In genomic region chr5:98146895-98147294, GRCm38 (mm10) we compare ENCODE assay signal across 24 mouse cellular contexts. TPM values are rescaled to one million over a fixed set of nuclear protein-coding genes. Genes with fewer than 3 reads are reported as not detected.
DNase-seq lines count a peak whose midpoint lies in the region; ATAC-seq and TF ChIP-seq lines count a peak whose summit lies in the region.
"Had no signal": no experiment of that assay in that cellular context is flagged by ENCODE, and none has a peak within 500 bp of the region (broad histone marks: within the 10 kb centered on the region; RNA-seq: fewer than 3 reads in every experiment).

No protein-coding gene starts in this region.

- ATAC-seq in hematopoietic stem cell, adult 5-6 weeks (replicated peaks in 1 of 2; ENCODE audit: insufficient read depth in 1 of 2, low FRiP score in 2 of 2, low TSS enrichment in 1 of 2, low read depth in 1 of 2, poor library complexity in 2 of 2, severe bottlenecking in 2 of 2) = peak; percentile 95 to 98
- ATAC-seq in megakaryocyte progenitor cell, adult 5-6 weeks (replicated peaks; ENCODE audit: poor library complexity) = peak; percentile 97
- ATAC-seq in liver, embryonic 12.5 days = no peak
- ATAC-seq: activated CD4-positive, CD25-positive, alpha-beta regulatory T cell, adult 4 months; forebrain, embryonic 14.5 days had no signal

- H3K4me2 ChIP-seq in CH12.LX (ENCODE audit: insufficient read depth, low read depth, poor library complexity, severe bottlenecking) = no peak overlapping the region; the same call in 1 of the 2 replicates
- H3K4me2 ChIP-seq in liver, embryonic 12.5 days = no peak overlapping the region
- H3K4me2 ChIP-seq: heart, embryonic 12.5 days; hindbrain, embryonic 15.5 days had no signal

- DNase-seq in 3T3-L1 (ENCODE audit: low read depth, low spot score) (peak; percentile 3), CH12.LX (ENCODE audit: extremely low read depth) (no peak)
- no peak for DNase-seq in kidney, postnatal 36 days
- no peak for DNase-seq in ovary, adult 18-20 months (ENCODE audit: low spot score)
- no peak for DNase-seq in left cerebral cortex, postnatal 25 days (ENCODE audit: low spot score in 2 of 2)
- DNase-seq: adrenal gland, postnatal 25 days; cerebellum, adult 18-20 months; cerebellum, adult 9-11 months; cerebellum, postnatal 36 days; gastrocnemius, adult 2 months; gastrocnemius, postnatal 36 days; heart, adult 18-20 months had no signal

- H3K79me2 ChIP-seq in CH12.LX (replicated peaks; ENCODE audit: control insufficient read depth, extremely low read depth, insufficient read depth, poor library complexity, severe bottlenecking) = no peaks in the 10 kb centered on the region; the same call in 1 of the 2 replicates

- in situ Hi-C loops in CH12.LX (cut with MboI; ENCODE audit: low pct_ligation_motif_present, low pct_unique_long_range_greater_than_20kb, low sequenced_read_pairs) = no loop called here

- no peak overlapping the region for H3K4me3 ChIP-seq in CH12.LX (replicated peaks in 1 of 3; ENCODE audit: low read depth in 2 of 3, low read length in 2 of 3, poor library complexity in 1 of 3)
- H3K4me3 ChIP-seq in liver, embryonic 12.5 days = no peak overlapping the region
- H3K4me3 ChIP-seq: embryonic facial prominence, embryonic 10.5 days; erythroblast, embryonic 14.5 days; forebrain, embryonic 10.5 days; gastrocnemius, adult 2 months; heart, embryonic 12.5 days; hindbrain, embryonic 15.5 days had no signal

- no peak overlapping the region for H3K27ac ChIP-seq in CH12.LX (ENCODE audit: insufficient read depth, low read depth)
- no peak overlapping the region for H3K27ac ChIP-seq in liver, embryonic 12.5 days
- H3K27ac ChIP-seq: embryonic facial prominence, embryonic 10.5 days; forebrain, embryonic 10.5 days; gastrocnemius, adult 2 months; hindbrain, embryonic 15.5 days had no signal

- WGBS in liver, embryonic 12.5 days (ENCODE audit: insufficient replicate concordance) = 20% methylated on average over 3 of the region's 3 CpGs

- no peak for TF ChIP-seq CTCF in CH12.LX (conservative IDR thresholded peaks at IDR 0.05 in 1 of 2, IDR thresholded peaks at IDR 0.05 in 1 of 2; ENCODE audit: low read depth in 2 of 2, low read length in 2 of 2)

- peaks cover 4 to 32% of the 10 kb centered on the region in 2 experiments; a peak in 3 of 4 replicates for H3K4me1 ChIP-seq in CH12.LX (ENCODE audit: control insufficient read depth in 1 of 2, insufficient read depth in 2 of 2)
- no peaks in the 10 kb centered on the region for H3K4me1 ChIP-seq in liver, embryonic 12.5 days
- H3K4me1 ChIP-seq: embryonic facial prominence, embryonic 10.5 days; forebrain, embryonic 10.5 days; heart, embryonic 12.5 days; hindbrain, embryonic 15.5 days had no signal

- TF ChIP-seq RAD21 in CH12.LX (IDR thresholded peaks at IDR 0.05; ENCODE audit: low read depth, low read length) = no peak

- peak; percentile 28; the same call in 1 of the 2 replicates for TF ChIP-seq EP300 in CH12.LX (IDR thresholded peaks at IDR 0.05; ENCODE audit: low read length)

- intact Hi-C loops in left cerebral cortex, postnatal 25 days (cut with DNase I) = no loop called here

- H3K27me3 ChIP-seq in CH12.LX (replicated peaks) = no peaks in the 10 kb centered on the region
- no peaks in the 10 kb centered on the region for H3K27me3 ChIP-seq in liver, embryonic 12.5 days (replicated peaks)
- H3K27me3 ChIP-seq: heart, embryonic 12.5 days; hindbrain, embryonic 15.5 days had no signal

- H3K36me3 ChIP-seq in CH12.LX (replicated peaks in 1 of 2; ENCODE audit: control insufficient read depth in 1 of 2, insufficient read depth in 1 of 2, low read length in 1 of 2) = no peaks in the 10 kb centered on the region
- H3K36me3 ChIP-seq in liver, embryonic 12.5 days = no peaks in the 10 kb centered on the region
- H3K36me3 ChIP-seq: embryonic facial prominence, embryonic 10.5 days; forebrain, embryonic 10.5 days; heart, embryonic 12.5 days; hindbrain, embryonic 15.5 days had no signal

- H3K9me3 ChIP-seq in CH12.LX (replicated peaks; ENCODE audit: low read length) = no peaks in the 10 kb centered on the region
- H3K9me3 ChIP-seq in liver, embryonic 12.5 days (replicated peaks) = no peaks in the 10 kb centered on the region
- H3K9me3 ChIP-seq: embryonic facial prominence, embryonic 10.5 days; forebrain, embryonic 10.5 days; heart, embryonic 12.5 days; hindbrain, embryonic 15.5 days had no signal

- TF ChIP-seq POLR2A in CH12.LX (IDR thresholded peaks at IDR 0.05; ENCODE audit: low read depth, low read length) = no peak

- H3K9ac ChIP-seq in CH12.LX (ENCODE audit: insufficient read depth, low read depth) = no peak overlapping the region
- H3K9ac ChIP-seq in liver, embryonic 12.5 days = no peak overlapping the region
- H3K9ac ChIP-seq: heart, embryonic 12.5 days; hindbrain, embryonic 15.5 days had no signal

- dilution Hi-C loops in CH12.LX (cut with MboI; ENCODE audit: extremely low pct_ligation_motif_present, extremely low pct_unique_long_range_greater_than_20kb, low sequenced_read_pairs) = no loop called here

TF ChIP-seq in CH12.LX, 34 proteins besides CTCF, POLR2A, EP300 and RAD21:
- TF ChIP-seq E2F4 (IDR thresholded peaks at IDR 0.05; ENCODE audit: insufficient replicate concordance, low read depth, low read length) (0 out of 2 replicates have a peak, but pooled peaks have one; percentile 23), BHLHE40 (IDR thresholded peaks at IDR 0.05; ENCODE audit: low read depth, low read length) (no peak)

RNA-seq across cellular contexts. Expression of gene Prdm8, which starts 20.1 kb away (rescaled TPM):
- total RNA-seq in CH12.LX (2012; rRNA removed) = 0.04 TPM in 2 replicates
- total RNA-seq in CH12.LX (2014; rRNA removed) = 0.08 and 0.09 TPM in 2 replicates
- 0.06 and 0.18 TPM in 2 replicates for polyA plus RNA-seq in CH12.LX (2012; ENCODE audit: insufficient read length, low read depth)
- total RNA-seq in hematopoietic stem cell, adult 5-6 weeks (2017) = 0.35 TPM in 1 of 2 replicates, not detected in the other
- total RNA-seq in megakaryocyte progenitor cell, adult 5-6 weeks (2015) = not detected in 2 replicates
- not detected in 2 replicates for total RNA-seq in megakaryocyte progenitor cell, adult 5-6 weeks (2017)
- polyA plus RNA-seq in liver, embryonic 12.5 days (2016; fragmentation: Nextera tagmentation; extraction: Ambion mirVana) = not detected in 2 replicates
- 10 to 100 TPM; 34.3 to 38.3 TPM for total RNA-seq in left cerebral cortex, postnatal 25 days (2021)
- total RNA-seq: adrenal gland, postnatal 25 days; MEL had no signal
- polyA plus RNA-seq: activated CD4-positive, CD25-positive, alpha-beta regulatory T cell, adult 4 months; heart, embryonic 12.5 days; heart, embryonic 16.5 days had no signal

Comparison
In these comparisons a context has a peak if more than half of its experiments do, and no peak if none do; other contexts are left out.
1. RNA of gene Prdm8, which starts 20.1 kb away (total RNA-seq): 34.3 to 38.3 TPM in left cerebral cortex, postnatal 25 days; 0.35 TPM in hematopoietic stem cell, adult 5-6 weeks, 0.04 to 0.09 TPM in CH12.LX and not detected in megakaryocyte progenitor cell, adult 5-6 weeks; every median in the first group is over 10 times any median in the second.